Mouse (Mus musculus): Measurements from ENCODE around the gene Immp2l.

DNA sequence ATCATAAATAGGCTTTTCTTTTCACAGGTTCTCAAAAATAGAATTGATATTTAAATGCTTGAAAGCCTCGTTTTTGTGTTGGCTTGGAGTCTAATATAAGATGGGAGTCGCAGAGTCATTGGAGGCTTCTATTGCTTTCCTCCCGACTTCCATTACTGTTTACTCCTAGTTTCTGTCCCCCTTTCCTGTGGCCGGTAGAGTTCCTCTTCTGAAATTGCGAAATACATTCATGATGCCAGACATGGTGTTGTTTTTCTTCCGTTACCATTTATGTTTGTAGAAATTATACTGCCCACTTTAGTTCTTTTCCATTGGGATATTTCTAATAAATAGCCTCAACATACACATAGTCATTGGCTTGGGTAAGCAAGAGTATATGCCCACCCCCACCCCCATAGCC lies 289.5 kb downstream of the Immp2l start:
- TF ChIP-seq GATA1 (IDR thresholded peaks at IDR 0.05; ENCODE audit: borderline replicate concordance, low read length) (no peak), FLI1 (IDR thresholded peaks at IDR 0.05; ENCODE audit: low read length) (no peak)
